Mouse (Mus musculus) Muller cell, postnatal 12 days (primary cell): ENCODE data around the gene Sgsm1.
"Not testable (repeated sequence)": the region's sequence is repeated elsewhere in the genome, so short reads cannot be mapped to it uniquely, and the experiment has no call there.

Source experiments
- DNase-seq: peaks from one replicate; pipeline ENCODE4 v3.0.0-alpha.2; 2015; ENCODE audit errors: inconsistent ontology term

Gene Sgsm1

DNA sequence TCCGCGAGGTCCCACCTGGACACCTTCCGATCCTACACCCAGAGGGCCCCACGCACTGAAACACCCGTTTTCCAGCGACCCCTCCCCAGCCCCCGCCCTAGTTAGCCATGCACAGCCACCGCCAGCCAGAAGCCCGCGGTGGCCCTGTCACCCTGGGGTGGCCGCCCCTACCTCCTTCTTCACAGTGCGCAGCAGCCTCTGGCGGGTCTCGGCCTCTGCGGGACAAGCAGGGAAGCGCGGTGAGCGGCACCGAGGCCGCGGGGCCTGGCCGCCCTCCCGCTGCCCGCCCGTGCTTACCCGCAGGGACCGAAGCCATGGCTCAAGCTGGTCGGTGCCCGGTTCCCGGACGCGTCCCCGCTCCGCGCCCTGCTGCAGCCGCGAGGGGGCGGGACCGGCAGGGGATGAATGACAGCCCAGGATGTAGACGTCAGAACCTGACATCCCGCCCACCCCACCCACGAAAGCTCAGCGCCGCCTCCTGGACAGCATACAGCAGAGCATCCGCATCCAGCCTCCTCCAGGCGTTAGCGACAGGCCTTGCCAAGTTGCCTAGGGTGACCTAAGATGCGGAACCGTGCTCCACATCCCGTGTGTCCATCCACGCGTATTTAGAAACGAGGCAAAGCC lies at the start of gene Sgsm1:
TSS of gene Sgsm1 (minus strand) at position 410 of the 627 bp plus-strand sequence.
- peak; percentile 89 for DNase-seq

DNA sequence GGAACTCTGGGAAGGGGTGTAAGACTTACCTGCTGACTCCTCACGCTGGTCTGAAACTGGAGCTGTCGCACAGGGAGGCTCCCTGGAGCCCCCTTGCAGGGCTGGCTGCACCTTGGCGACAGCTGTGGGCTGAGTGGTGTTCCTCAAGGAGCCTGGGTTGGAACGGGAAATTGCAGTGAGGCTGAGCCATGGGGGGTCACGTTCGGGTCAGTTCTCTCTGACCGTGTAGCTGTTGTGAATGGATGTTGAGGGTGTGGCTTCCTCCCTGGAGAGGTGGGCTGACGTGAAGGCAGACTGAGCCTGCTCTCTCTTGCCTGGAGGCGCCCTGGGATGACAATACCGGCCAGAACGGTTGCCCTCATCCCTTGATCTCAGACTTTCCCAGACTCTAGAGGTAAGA lies 48.2 kb upstream of the Sgsm1 start:
- no peak for DNase-seq

DNA sequence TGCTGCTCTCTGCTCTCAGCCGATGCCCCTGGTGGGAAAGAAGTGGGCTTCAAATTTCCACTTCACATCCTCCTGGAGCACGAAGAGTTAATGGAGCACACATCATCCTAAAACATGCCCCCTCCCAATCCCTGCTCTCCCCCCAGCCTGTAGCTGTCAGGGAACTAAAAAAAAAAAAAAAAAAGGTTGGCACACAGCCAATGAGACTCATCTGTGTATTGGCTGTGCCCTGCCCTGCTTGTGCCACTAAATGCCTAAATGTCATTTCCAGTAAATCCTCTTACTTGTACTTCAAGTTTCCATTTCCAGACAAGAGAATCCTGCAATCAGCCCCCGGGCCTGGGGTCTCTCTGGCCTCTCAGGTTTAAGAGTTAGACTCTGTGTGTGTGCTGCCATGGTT lies 47.1 kb upstream of the Sgsm1 start:
- DNase-seq, result no peak

DNA sequence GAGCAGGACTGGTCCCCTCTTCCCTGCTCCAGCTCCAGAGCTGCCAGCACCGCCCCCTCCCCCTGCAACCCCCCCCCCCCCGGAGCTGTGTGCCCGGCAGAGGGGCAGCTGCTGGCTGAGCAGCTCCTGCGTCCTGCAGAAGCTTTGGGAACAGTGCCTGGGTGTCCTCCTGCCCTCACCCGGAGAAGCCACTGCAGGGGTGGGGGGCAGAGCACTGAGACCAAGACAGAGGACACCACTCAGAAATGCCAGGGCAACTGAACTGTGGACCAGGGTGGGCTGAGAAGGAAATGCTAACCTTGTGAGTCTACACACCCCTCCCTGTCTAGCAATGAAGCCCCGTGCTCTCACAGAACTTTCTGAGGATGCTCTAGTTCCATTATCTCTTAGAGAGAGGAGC lies 46.6 kb upstream of the Sgsm1 start, which contains the start of gene Aym1:
TSS of gene Aym1 (plus strand) at position 109 of the 400 bp plus-strand sequence.
- DNase-seq, result no peak

DNA sequence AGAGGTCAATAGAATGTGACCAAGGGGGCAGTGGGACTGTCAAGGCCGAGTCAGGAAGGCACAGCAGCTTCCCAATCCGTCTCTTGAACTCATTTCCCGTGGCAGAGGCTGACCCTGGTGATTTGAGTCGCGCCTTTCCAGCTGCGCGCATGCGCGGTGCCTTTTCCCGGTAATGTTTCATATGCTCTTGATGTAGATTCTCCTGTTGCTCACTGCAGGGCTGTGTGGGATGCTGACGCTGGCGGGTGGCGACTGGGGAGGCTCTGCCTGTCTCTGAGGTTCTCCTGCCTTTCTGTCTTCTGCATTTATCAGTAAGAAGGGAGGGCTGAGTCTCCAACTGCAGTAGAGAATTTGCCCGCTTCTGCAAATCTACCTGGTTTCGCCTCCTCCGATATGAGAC lies 43.7 kb upstream of the Sgsm1 start:
- DNase-seq, result no peak

DNA sequence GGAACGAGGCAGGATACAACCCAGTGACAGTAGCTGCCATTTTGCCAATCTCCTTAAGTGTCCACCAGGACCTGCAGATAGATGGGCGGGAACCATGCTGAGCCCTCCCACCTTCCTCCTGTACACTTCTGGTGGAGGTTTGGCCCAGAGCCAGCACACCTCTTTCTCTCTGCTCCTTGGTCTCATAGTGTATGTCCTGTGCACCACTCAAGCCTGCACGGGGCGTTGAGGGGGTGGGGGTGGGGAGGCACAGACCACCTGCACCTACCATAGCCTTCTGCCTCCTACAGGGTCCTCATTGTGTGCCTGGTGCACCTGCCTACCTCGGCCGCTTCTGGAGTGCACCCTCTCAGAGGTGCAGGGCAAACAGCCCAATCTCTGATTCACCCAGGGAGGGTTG lies 42.0 kb upstream of the Sgsm1 start:
- no peak for DNase-seq

DNA sequence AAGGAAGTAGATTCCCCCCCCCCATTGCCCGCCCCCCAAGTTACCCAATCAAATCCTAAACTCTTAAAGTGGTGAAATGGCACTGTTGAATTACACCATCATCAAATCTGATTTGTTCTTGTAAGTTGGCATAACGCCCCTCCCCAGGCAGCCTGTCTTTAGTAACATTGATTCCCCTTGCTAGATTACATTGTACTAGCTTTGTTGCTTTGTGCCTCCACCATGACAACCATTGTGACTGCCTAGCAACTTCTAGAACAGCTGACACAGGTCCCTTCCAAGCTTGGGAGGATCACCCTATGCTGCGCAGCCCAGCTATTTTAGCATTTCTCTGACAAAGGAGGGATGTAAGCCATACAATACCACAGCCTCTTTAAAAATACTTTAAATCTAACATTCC lies 41.2 kb upstream of the Sgsm1 start:
- no peak for DNase-seq

DNA sequence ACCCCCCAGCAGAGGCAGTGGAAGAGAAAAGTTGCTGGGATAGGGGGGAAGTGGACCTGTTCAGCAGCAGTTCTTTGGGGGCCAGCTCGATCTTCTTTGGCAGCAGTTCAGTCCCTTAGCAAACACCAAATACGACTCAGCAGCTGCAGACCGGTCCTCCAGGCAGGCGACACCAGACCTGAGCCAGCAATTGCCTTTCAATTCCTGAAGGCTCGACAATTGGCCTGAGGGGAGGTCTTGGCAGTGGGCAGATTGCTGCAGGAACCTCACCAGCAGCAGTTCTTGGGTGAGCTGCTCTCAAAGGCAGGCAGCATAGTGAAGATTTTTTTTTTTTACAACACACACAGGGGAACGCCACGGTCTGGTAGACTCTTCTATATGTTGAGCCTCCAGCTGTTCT lies 39.2 kb upstream of the Sgsm1 start:
- no peak for DNase-seq

DNA sequence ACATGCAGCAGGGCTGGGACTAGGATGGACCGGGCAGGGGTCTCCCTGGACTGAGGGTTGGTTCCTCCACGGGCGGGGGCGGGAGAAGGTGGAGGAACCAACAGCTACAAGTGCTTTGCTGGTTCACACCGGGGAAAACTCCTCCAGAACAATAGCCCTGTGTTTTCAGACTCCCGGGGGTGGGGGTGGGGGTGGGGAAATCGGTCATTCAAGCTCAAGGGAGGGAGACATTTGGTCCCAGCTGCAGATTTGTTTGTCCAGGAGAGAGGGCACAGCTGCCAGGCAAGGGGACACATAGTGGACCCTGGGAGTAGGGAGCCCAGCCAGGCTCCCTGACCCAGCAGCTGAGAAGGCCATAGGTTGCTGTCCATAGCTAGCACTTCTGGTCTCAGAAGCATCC lies 38.6 kb upstream of the Sgsm1 start:
- DNase-seq, result no peak

DNA sequence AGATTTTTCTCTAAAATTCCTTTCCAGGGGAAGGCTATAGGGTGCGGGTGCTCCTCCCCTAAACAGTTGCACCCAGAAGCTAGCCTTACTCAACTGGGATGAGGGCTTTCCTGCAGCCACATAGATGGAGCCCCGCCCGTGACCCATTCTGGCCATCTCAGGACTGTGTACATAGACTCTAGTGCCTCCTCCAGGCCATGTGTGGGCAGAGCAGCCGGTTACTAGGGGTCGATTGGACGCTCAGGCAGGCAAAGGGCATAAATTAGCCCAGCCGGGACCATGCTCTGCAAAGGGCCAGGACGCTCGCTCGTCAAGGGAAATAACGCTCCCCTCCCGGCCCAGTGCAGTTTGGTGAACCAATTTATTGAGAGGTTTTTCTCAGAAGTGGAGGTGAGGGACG lies 38.0 kb upstream of the Sgsm1 start:
- no peak for DNase-seq

DNA sequence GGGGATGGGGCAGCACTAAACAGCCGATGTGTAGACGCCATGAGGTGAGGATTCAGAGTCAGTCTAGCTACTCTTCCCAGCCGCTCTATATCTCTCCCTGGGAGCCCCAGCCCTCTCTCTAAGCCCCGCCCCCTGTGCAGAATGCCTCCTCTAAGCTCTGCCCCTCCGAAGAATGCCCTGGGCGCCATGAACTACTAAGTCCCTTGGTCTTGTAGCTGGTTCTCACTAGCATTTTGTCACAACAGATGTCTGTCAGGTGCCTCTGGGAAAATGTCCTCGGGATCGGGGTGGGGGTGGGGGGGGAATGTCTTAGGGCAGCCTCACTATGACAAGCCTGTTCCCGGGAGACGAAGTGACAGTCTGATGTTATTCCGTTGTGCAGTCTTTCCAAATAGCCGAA lies 37.0 kb upstream of the Sgsm1 start:
- DNase-seq, result no peak

DNA sequence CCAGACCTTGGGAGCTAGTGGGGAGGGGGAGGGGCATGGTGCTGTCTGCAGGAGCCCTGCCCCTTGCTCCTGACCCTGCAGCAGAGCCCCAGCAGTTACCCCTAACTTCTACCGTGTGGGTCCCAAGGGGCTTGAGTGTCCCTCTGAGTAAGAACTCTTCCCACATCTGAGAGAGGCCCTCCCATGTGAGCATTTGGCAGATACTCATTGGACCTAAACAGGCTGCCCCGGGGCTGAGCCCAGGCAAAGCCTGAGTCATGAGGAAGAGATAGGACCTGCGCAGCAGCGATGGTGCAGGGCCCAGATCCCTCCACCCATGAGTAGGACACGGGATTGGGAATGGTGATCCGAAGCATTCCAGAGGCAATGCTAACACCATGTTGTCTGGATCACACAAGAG lies 36.1 kb upstream of the Sgsm1 start:
- not testable (repeated sequence) for DNase-seq

DNA sequence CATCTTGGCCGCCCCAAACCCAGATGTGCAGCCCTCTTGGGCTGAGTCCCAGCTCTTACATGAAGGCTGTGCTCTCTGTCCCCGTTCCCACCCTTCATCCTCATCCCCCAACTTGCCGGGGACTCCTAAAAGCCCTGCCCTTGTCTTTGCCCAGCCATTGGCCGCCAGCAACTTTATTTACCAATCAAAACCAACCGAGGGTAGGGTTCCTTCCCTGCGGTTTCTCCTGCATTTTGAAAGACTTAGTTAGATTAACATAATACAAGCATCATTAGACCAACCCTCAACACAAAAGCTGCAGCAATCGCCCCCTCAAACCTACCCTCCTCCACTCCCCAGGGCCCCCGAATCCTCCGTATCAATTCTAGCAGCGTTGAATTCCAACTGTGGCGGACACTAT lies 35.2 kb upstream of the Sgsm1 start:
- DNase-seq, result no peak

DNA sequence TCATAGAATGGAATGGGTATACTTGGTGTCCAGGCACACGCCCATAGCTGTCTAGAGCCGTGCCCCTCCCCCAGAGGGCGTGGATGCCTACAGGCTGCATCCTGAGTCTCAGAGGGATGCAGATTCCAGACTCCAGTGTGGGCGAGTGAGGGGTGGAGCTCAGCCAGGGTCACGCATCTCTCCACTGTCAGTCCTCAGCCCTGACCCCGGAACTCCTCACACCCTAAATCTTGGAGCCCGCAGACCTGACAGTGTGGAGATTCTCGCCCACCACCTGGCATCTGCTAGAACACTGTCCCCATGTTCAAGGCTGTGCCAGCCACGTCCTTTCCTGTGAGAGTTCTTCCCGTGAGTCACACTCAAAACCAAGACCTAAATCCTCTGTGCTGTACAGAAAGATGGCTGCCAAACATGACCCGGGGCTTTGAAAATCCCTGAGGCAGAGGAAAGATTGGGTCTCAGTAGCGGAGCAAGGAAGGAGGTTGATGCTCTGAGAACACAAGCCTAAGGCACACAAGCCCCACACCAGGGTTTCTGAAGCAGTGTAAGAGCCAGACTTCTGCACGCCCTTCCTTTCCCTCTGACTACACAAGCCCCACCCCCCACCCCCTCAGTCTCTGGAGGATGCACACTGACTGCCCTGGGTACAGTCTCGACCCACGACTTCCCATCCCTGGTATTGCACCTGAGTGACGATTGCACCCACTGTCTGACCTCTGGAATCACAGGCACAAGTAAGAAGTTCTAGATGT lies 34.2 kb upstream of the Sgsm1 start:
- peak; percentile 22 for DNase-seq

DNA sequence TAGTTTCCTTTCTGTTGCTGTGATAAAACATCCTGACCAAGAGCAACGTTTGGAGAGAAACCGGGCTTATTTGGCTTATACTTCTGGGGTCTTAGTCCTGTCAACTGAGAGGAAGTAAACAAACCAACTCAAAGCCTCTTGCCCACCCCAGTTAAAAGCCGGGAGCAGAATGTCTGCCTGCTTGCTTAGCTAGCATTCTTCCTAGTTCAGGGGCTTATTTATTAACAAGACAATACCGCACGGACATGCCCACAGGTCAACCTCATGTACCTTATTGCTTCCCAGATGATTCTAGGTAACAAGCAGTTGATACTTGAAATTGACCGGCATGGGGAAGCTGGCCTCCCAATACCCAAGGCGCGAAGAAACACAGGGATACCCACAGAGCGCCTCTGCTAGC lies 25.7 kb upstream of the Sgsm1 start:
- DNase-seq, result no peak

DNA sequence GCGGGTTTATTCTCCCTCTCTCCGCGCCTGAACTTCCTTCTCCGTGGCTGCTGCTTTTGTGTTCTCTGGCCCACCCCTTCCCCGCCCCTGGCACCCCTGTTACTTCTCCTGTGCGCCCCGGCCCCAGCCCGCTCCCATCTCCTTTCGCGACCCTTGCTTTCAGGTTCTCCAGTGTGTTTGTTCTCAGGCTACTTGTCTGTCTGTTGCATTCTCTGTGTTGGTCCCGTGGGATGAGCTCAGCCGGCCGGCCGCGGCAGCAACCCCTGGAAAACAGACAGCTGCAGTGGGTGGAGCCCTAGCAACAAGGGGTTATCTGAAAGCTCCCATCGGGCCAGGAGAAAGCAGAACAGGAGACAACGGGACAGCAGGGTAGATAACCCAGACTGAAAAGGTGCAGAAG lies 25.1 kb upstream of the Sgsm1 start:
- no peak for DNase-seq

DNA sequence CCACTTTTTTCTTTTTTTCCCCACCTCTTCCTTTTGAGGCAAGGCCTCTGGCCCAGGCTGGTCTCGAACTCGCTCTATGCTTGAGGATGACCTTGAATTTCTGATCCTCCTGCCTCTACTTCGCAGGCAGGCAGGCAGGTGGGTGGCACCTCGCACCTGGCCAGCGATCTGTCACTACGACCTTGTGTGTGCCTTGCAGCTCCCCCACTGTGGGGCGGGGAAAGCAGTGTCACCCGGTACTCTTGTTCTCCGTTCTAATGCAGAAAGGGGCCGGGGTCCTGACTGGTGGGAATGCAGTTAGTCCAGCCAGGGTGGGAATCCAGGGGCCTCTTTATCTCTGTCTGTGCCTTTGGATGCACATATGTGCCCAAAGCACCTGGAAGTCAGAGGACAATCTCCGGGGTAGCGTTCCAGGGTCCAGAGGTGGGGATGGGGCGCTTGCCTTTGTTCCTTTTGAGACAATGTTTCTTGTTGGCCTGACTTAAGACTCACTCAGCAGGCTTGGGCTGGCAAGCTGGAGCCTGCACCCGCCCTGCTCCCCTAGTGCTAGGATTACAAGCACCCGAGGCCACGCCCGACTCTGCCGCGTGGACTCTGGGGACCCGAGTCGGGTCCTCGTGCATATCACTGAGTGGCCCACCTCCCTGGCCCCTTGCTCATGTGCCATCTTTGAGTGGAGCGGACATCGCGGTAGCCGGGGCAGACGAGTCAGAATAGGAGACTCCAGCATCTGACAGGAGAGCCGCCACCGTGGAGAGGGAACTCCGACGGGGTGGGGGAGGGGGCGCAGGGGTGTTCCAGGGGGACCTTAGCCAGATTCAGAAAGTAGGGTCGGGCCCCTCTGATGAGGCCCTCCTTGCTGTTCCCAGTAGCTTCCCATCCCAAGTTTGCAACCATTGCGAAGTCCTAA lies 24.3 kb upstream of the Sgsm1 start:
- no peak for DNase-seq

DNA sequence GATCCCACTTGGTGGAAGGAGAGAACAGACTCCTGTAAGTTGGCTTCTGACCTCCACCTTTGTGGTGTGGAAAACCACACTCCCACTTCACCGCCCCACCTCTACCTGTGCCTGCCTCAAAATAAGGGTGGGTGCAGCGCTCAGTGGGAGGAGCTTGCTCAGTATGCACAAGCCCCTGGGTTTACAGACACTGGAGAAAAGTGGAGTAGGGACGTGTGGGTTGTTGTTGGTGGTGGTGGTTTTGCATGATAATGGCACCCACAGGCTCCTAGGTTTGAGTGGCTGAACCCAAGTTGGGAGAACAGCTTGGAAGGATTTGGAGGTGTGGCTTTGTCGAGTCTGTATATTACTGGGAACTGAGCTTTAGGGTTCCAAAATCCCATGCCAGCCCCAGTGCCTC lies 22.3 kb upstream of the Sgsm1 start:
- DNase-seq, result no peak

DNA sequence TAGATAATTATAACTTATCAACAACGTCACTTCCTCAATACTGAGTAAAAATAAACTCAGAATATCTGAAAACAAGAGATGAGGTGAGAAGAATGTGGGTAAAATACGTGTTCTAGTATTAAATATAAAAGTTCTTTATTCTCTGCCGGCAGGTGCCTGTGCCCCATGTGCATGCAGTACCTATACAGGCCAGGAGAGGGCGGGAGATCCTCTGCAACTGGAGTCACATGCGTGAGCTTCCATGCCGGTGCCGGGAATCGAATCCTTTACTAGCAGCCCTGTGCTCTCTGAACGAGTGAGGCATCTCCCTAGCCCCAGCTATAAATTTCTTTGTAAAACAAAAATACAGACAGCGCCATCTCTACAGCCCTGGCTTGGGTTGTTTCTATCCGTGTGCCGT lies 21.7 kb upstream of the Sgsm1 start:
- DNase-seq, result no peak

DNA sequence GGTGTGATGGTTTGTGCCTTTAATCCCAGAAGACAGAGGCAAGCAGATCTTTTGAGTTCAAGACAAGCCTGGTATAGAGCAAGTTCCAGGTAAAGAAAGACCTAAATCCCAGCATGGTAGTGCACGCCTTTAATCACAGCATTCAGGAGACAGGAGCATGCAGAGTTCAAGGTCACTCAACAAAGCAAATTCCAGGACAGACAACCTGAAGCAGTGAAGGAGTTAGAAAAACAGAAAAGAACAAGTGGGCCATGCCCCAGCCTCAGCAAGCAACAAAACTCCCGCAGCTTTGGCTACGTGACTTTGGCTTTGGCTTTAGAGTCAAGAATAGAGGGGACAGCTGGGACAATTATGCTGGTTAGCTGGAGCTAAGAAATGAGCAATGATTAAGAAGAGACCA lies 19.6 kb upstream of the Sgsm1 start:
- DNase-seq, result no peak

DNA sequence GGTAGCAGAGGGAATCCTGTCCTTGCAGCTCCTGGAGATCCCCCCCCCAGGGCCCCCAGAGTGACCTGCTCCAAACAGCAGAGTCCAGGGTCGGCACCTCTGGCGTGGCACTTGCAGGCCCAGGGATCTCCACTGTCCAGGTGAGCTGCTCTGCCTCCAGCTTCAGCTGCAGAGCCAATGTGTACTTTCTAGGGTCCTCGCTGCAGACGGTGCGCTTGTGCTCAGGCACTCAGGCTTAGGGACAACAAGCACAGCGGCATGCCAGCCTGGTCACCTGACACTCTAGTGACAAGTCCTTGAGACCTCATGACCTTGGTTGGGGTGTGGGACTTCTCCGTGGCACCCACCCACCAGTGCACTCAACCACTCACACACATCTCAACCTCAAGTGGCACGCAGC lies 18.9 kb upstream of the Sgsm1 start:
- DNase-seq, result no peak

DNA sequence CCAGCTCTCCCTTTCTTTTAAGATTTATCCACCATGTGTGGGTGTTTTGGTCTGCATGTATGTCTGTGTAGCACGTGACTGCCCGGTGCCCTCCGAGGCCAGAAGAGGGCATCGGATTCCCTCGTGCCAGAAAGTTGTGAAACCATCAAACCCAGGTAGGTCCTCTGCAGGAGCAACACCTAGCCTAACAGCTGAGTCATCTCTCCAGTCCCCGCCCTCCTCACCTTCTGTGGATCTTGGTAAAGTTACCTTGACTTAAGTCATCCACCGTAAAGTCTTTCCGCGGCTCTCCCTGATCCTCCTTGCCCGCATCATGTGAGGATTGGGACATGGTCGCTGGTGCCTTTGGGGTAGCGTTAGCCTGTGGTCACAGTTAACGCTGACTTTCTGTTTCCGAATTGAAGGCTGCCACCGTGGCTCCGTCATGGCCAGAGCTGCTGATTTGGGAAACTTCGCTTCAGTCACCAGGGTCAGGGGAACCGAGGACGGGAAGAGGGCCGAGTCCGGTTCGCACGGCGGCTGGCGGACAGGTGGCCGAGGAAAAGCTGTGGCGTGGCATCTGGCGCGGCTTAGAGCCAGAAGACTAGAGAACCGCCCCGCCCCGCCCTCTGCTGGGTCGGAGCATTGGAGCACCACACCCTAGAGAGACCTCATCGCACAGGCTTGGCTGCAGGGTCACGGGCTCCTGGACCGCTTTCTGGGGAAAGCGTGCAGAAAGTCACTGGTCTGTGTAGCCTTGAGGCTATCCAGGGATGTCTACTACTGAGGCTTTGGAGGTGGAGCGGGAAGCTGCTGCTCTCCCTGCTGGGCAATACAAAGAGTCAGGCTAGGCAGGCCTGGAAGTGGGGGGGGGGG lies 13.4 kb upstream of the Sgsm1 start:
- peak; percentile 47 for DNase-seq
